Mouse (Mus musculus) stomach, postnatal 0 days (tissue): ENCODE data around the gene Cnn2. TPM values are rescaled to one million over a fixed set of nuclear protein-coding genes. Genes with fewer than 3 reads are reported as not detected.

ENCODE experiments used
- ATAC-seq: fragments of 200-750 bp; cut with Nextera tagmentation; 2 replicates; pipeline ENCODE4 v1.8.0; 2017; ENCODE audit not compliant: low FRiP score, low TSS enrichment
- DNase-seq: peaks from one replicate; pipeline ENCODE4 v3.0.0-alpha.2; 2016; ENCODE audit warnings: low spot score
- H3K27ac ChIP-seq: fragments of 300-500 bp; sonication (generic); replicated peaks from 2 replicates; pipeline ENCODE4 v1.5.1; 2014; ENCODE audit warnings: mild to moderate bottlenecking, control low read depth
- H3K27me3 ChIP-seq: fragments of 300-500 bp; sonication (generic); 2 replicates; pipeline ENCODE4 v1.6.1; 2014; ENCODE audit warnings: low read length; ENCODE audit not compliant: control insufficient read depth, insufficient read depth
- H3K36me3 ChIP-seq: fragments of 300-500 bp; sonication (generic); 2 replicates; pipeline ENCODE4 v1.6.1; 2014; ENCODE audit warnings: low read length, mixed read lengths; ENCODE audit not compliant: control insufficient read depth, insufficient read depth
- H3K4me1 ChIP-seq: fragments of 300-500 bp; sonication (generic); replicated peaks from 2 replicates; pipeline ENCODE4 v1.6.1; 2014; ENCODE audit warnings: antibody characterized with exemption; ENCODE audit not compliant: control insufficient read depth, insufficient read depth
- H3K4me2 ChIP-seq: fragments of 300-500 bp; sonication (generic); replicated peaks from 2 replicates; pipeline ENCODE4 v1.6.1; 2014; ENCODE audit warnings: low read depth, mild to moderate bottlenecking, control low read depth, moderate library complexity
- H3K4me3 ChIP-seq: fragments of 300-500 bp; sonication (generic); 2 replicates; pipeline ENCODE4 v1.5.1; 2014; ENCODE audit warnings: low read depth, low read length, control low read depth
- H3K9ac ChIP-seq: fragments of 300-500 bp; sonication (generic); 2 replicates; pipeline ENCODE4 v1.6.1; 2014; ENCODE audit warnings: mild to moderate bottlenecking, low read length, control low read depth, mixed read lengths
- H3K9me3 ChIP-seq: fragments of 300-500 bp; sonication (generic); 2 replicates; pipeline ENCODE4 v1.6.1; 2016; ENCODE audit warnings: low read length; ENCODE audit not compliant: control insufficient read depth
- CTCF ChIP-seq: IDR thresholded peaks from 2 replicates; pipeline ENCODE4 v1.5.1; 2016; ENCODE audit warnings: antibody characterized with exemption, low read depth, mild to moderate bottlenecking, moderate library complexity
- EP300 ChIP-seq: optimal IDR thresholded peaks from 2 replicates; pipeline ENCODE3; 2016; ENCODE audit warnings: antibody characterized with exemption
- WGBS: fragments of 180-500 bp; shearing (Covaris S2); extraction: QIAGEN DNeasy Blood & Tissue Kit; methylation state at CpG from one replicate; pipeline ENCODE4 v1.1.7; 2014; 5-methylcytosine and 5-hydroxymethylcytosine counted together
- polyA plus RNA-seq: library from polyadenylated mRNA; unstranded; fragments of >200 nt; fragmentation: Nextera tagmentation; extraction: Ambion mirVana; gene quantifications from 2 replicates; pipeline ENCODE4 v1.2.1, GENCODE M21; 2015

The Cnn2 gene
- polyA plus RNA-seq, 1 experiment from 2014 or later: 245 TPM

GRCm38 (mm10) chr10:79984871-79985270 lies 3.5 kb upstream of the Cnn2 start:
- Histone ChIP-seq H3K4me2 (peak overlapping the region; percentile 90), H3K4me1 (peaks cover 8% of the 10 kb centered on the region), H3K9me3 (no peaks in the 10 kb centered on the region), H3K36me3 (no peaks in the 10 kb centered on the region), H3K27ac (peak overlapping the region; percentile 98), H3K9ac (peak overlapping the region; percentile 92), H3K27me3 (no peaks in the 10 kb centered on the region), H3K4me3 (peak overlapping the region; percentile 65)
- WGBS: under 1% methylated on average over 22 of the region's 22 CpGs
- TF ChIP-seq EP300 (no peak), CTCF (no peak)
- DNase-seq (peak; percentile 94), ATAC-seq (peak; percentile 91)

DNA sequence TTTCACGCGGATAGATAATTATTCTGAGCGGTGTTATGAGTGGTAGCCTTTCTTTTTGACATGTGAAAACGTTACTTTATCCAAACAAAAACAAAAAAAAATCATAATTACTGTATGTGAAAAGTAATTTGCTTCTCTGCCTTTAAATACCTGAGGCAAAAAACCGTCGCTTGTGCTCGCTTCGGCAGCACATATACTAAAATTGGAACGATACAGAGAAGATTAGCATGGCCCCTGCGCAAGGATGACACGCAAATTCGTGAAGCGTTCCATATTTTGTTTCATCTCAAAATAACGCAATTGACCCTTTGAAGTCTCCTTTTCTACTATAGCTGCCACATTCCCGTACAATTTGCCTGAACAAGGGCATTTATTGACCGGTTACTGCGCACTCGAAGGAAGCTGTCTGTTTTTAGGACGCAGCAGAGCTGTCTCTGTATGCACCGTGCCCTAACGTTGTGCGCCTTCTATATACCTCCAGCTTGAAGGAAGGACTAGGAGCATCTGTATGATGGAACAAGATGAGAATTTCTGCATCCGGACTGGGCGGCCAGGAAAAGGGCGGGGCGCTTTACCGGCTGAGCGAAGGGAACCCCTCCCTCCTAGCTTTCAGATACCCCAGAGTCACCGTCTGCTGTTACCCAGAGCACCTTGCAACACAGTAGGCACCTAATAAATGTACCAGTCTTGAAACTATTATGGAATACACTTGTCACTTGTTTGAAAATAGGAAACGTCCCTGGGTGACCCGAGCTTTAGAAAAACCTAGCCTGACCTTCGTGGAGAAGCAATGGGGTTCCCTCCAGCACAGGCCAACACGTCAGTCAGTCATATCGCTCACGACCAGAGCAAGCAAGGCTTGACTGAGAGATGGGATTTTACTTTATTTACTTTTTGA lies 2.8 kb upstream of the Cnn2 start:
- peak overlapping the region; percentile 98 for H3K27ac ChIP-seq
- DNase-seq (peak; percentile 74), ATAC-seq (no peak)
- TF ChIP-seq EP300 (peak; percentile 19), CTCF (no peak)
- 1% methylated on average over 35 of the region's 35 CpGs for WGBS
- no peaks in the 10 kb centered on the region for H3K27me3 ChIP-seq
- peaks cover 8% of the 10 kb centered on the region for H3K4me1 ChIP-seq
- H3K4me2 ChIP-seq: peak overlapping the region; percentile 90
- H3K36me3 ChIP-seq: no peaks in the 10 kb centered on the region
- peak overlapping the region; percentile 62 for H3K9ac ChIP-seq
- no peaks in the 10 kb centered on the region for H3K9me3 ChIP-seq
- H3K4me3 ChIP-seq: peak overlapping the region; percentile 65

- ATAC-seq: no peak
- H3K4me1 ChIP-seq: peaks cover 8% of the 10 kb centered on the region
These were observed 2.0 kb upstream of the Cnn2 start for GRCm38 (mm10) chr10:79986232-79986878.

DNA sequence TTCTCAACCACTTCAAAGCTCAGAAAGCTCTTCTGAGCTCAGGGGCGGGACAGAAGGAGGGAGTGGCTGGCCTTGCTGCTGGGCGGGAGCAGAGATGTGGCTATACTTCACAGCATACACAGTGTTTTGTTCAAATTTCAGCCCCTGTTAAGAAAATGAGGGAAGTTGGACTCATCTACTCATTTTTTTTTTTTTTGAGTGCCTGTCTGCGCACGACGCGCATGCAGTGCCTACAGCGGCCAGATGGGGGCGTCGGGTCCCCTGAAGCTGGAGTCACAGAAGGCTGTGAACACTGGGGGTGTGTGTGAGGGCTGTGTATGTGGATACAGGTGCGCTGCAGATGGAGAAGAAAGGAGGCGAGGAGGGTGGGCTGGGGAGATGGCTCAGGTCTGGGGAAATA lies 1.4 kb upstream of the Cnn2 start:
- peak overlapping the region; percentile 98 for H3K27ac ChIP-seq
- H3K36me3 ChIP-seq: no peaks in the 10 kb centered on the region
- no peak; the same call in 1 of the 2 replicates for ATAC-seq
- WGBS: 4% methylated on average over 11 of the region's 11 CpGs
- no peaks in the 10 kb centered on the region for H3K27me3 ChIP-seq
- TF ChIP-seq CTCF (peak; percentile 95), EP300 (no peak)
- no peaks in the 10 kb centered on the region for H3K9me3 ChIP-seq
- H3K4me2 ChIP-seq: peak overlapping the region; percentile 90
- no peak overlapping the region for H3K4me3 ChIP-seq
- DNase-seq: peak; percentile 90
- peak overlapping the region; percentile 48; the same call in 1 of the 2 replicates for H3K9ac ChIP-seq
- peaks cover 8% of the 10 kb centered on the region for H3K4me1 ChIP-seq

More at GRCm38 (mm10) chr10:79986232-79986878, 2.0 kb upstream of the Cnn2 start:
- no peak for DNase-seq
- WGBS: 6% methylated on average over 6 of the region's 6 CpGs
- Histone ChIP-seq H3K9ac (peak overlapping the region; percentile 48; the same call in 1 of the 2 replicates), H3K9me3 (no peaks in the 10 kb centered on the region), H3K4me2 (peak overlapping the region; percentile 90), H3K27me3 (no peaks in the 10 kb centered on the region), H3K4me3 (no peak overlapping the region), H3K27ac (peak overlapping the region; percentile 98), H3K36me3 (no peaks in the 10 kb centered on the region)
- TF ChIP-seq CTCF (no peak), EP300 (no peak)

DNA sequence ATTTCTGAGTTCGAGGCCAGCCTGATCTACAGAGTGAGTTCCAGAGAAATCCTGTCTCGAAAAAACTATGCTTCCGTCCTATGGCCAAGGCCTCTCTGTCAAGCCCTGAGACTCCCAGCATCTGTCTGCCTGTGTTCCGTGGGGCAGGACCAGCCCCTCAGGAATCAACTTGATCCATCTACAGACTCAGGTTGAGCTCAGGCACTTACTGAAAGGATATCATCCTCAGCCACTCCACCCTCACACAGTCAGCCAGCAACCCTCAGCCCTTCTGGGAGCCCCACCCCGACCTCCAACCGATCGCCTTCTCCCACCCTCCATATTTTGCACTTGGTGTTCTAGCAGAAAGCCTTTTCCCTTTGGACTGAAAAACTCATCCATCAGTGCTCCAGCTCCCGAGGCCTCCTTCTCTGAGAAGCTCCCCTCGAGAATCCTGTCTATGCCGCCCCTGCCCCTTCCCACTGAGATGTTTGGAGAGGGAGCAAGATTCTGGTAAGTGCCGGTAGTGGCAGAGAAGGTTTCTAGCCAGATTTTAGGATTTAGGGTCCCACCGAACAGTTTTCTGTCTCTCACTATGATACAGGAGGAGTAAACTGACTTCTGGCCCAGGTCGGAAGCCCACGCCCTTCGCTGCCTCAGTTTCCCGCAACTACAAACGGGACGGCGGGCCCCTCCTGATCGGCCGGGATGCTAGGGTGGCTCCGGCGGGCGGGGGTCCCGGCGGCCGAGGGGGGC lies 446 bp upstream of the Cnn2 start:
- H3K9ac ChIP-seq: peak overlapping the region; percentile 90
- DNase-seq: no peak
- 11% methylated on average over 27 of the region's 27 CpGs for WGBS

More for the DNA sequence above, 446 bp upstream of the Cnn2 start:
- peak overlapping the region; percentile 75 for H3K4me3 ChIP-seq
- H3K27me3 ChIP-seq: no peaks in the 10 kb centered on the region
- no peaks in the 10 kb centered on the region for H3K9me3 ChIP-seq
- TF ChIP-seq CTCF: no peak
- TF ChIP-seq EP300: peak; percentile 30
- peak overlapping the region; percentile 98 for H3K27ac ChIP-seq
- peak overlapping the region; percentile 90 for H3K4me2 ChIP-seq
- H3K36me3 ChIP-seq: peaks cover 3% of the 10 kb centered on the region; the same call in 1 of the 2 replicates
- ATAC-seq: no peak
- peaks cover 8% of the 10 kb centered on the region for H3K4me1 ChIP-seq
